Mouse (Mus musculus) embryonic fibroblast, embryonic 13.5 days (primary cell): ENCODE results near the gene Ctu1.

ENCODE experiments used
- CTCF ChIP-seq: IDR thresholded peaks from 2 replicates; pipeline ENCODE4 v1.5.1; 2011; ENCODE audit warnings: mild to moderate bottlenecking, control low read depth, low read length, moderate library complexity, borderline replicate concordance; ENCODE audit not compliant: insufficient read depth
- POLR2A ChIP-seq: IDR thresholded peaks from 2 replicates; pipeline ENCODE4 v1.6.1; 2011; ENCODE audit warnings: low read depth, mild to moderate bottlenecking, control low read depth, low read length, moderate library complexity

DNA sequence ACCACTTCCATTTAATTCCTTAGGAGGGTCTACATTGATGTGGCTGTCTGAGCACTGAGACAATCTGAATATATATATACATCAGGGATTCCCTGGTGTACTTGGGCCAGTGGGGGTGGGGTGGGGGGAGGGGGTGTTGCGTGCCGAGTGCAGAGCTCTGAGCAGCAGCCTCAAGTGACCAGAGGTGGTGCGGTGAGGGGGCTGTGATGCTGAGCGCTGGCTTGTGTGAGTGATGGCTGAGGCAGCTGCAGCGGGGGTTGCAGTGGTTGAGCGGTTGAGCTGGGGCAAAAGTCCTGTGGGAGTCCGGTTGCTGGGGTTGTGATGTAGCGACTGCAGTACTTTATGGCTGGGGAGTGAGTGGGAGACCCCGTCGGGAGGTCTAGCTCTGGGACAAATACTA, 48.0 kb upstream of the Ctu1 start:
- TF ChIP-seq CTCF (no peak), POLR2A (no peak)
